Mouse (Mus musculus): ENCODE data around the gene Llcfc1.

Gene Llcfc1

GRCm38 (mm10) chr6:41684131-41684530, at the start of gene Llcfc1:
TSS of gene Llcfc1 (plus strand) at chr6:41684431.
- DNase-seq (ENCODE audit: low read depth, low spot score): no peak

DNA sequence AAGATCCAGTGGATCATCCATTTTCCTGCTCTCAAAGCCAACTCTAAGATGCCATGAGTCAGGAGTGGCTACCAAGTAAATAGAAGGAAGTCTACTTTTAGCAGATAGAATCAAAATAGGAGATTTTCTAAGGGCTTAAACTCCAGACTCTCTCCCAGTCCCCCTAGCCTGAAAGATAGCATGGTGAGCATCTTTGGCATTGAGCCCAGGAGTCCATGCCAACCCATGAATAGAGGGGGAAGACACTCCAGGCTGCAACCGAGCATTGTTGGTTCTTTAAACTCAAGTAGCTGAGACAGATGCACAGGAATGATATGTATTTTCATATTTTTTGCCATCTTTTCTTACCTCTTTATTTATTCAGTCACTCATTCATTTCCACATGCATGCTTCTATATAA, 49.0 kb upstream of the Llcfc1 start:
- DNase-seq (ENCODE audit: low read depth, low spot score): no peak

- DNase-seq (ENCODE audit: low read depth, low spot score): no peak
Measured at GRCm38 (mm10) chr6:41636178-41636577, 48.1 kb upstream of the Llcfc1 start, which contains the start of gene Trpv6. TSS of gene Trpv6 (minus strand) at chr6:41636405.

- DNase-seq (ENCODE audit: low read depth, low spot score): no peak
Measured at GRCm38 (mm10) chr6:41637393-41637792, 46.8 kb upstream of the Llcfc1 start.

- no peak for DNase-seq (ENCODE audit: low read depth, low spot score)
Measured at GRCm38 (mm10) chr6:41637927-41638506, 46.2 kb upstream of the Llcfc1 start.

- DNase-seq (ENCODE audit: low read depth, low spot score): no peak
Measured at GRCm38 (mm10) chr6:41640449-41640848, 43.8 kb upstream of the Llcfc1 start.

- no peak for DNase-seq (ENCODE audit: low read depth, low spot score)
Measured at GRCm38 (mm10) chr6:41641173-41641866, 42.9 kb upstream of the Llcfc1 start.

DNA sequence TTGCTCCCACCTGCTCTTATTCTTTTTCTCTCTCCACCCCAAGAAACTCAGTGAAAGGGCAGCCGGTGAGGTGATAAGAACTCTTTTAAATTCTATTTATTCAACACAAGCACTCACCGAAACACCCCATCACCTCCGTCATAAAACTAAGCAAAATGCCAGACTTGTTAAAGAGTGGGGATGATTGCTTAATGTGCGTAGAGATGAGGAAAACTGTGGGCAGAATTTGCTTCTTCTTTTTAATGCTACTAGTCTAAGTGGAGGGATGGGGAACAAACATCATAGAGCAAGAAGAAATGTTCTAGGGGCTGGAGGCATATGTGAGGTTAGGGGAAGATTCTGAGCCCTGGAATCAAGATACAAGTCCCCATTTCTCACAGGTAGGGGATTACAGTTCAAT, 41.5 kb upstream of the Llcfc1 start:
- no peak for DNase-seq (ENCODE audit: low read depth, low spot score)

DNA sequence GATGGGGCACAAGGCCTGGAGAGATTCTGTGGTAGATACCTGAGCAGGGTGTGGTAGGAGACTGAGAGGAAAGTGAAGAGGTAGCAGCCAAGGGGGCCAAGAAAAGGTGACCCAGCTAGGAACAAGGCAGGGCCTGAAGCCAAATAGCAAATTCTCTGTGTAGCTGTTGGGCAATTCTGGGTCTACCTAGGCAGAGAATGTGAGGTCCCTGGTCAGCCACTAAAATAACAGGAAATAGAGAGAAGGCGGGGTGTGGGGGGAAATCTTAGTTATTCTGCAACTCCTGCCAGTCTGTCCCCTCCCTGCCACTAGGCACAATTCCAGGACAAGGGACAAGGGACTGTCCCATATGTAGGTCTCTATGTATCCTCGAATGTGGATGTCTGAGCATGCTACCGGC, 41.0 kb upstream of the Llcfc1 start:
- no peak for DNase-seq (ENCODE audit: low read depth, low spot score)

DNA sequence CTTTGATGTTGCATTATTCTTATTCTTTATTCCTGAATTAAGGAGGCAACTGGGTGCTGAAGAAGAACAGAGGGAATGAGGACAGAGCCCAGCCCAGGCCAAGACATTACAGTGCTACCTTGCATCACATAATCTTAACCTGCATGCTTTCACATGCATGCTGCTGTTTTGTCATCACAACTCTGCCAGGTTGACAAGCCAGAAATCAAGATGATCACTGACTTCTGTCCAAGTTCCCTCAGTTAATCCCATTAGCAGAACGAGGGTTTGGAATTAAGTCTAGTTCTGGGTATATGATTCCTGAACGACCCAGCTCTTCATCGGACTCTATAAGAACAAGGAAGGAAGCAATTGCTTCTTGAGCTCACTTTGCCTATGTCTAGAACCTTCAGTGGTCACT, 38.0 kb upstream of the Llcfc1 start:
- DNase-seq (ENCODE audit: low read depth, low spot score): no peak

- no peak for DNase-seq (ENCODE audit: low read depth, low spot score)
Measured at GRCm38 (mm10) chr6:41646672-41647071, 37.6 kb upstream of the Llcfc1 start.

GRCm38 (mm10) chr6:41653173-41653572, 31.1 kb upstream of the Llcfc1 start:
- no peak for DNase-seq (ENCODE audit: low read depth, low spot score)

GRCm38 (mm10) chr6:41654648-41655047, 29.6 kb upstream of the Llcfc1 start:
- DNase-seq (ENCODE audit: low read depth, low spot score): no peak

DNA sequence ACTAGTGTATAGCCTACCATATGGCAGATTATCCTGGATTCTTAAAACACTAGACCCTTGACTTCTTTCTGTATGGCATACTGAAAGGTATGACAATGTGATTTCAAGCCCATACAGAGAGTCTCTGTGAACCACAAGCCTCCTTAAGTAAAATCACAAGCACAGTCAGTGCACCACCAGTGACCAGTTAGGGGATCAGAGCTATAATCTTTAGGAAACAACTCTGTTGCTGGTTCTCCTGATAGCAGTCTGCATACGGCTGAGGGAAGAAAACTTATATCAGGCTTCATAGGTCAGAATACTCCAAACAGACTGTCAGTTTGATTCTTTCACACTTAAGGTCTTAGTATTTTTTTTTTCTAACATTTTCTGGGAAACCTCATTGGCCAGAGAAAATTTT, 25.7 kb upstream of the Llcfc1 start:
- DNase-seq (ENCODE audit: low read depth, low spot score): no peak

DNA sequence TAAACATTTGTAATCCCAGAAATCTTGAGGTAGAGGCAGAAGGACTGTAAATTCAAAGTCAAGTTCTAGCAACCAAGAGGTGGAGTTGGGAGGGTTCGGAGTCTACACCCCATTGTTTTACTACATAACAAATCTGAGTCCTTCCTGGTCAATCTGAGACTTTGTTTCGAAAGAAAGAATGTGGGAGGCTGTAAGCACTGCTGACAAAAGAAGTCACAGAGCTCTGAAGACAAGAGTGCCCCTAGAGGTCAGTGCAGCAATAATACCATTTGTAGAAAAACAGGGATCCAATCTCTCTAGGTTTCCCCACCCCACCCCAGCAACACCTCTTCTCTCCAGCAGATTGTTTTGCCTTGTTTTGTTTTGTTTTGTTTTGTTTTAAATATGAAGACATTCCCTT, 21.9 kb upstream of the Llcfc1 start:
- DNase-seq (ENCODE audit: low read depth, low spot score): no peak

- DNase-seq (ENCODE audit: low read depth, low spot score): no peak
Measured at GRCm38 (mm10) chr6:41676530-41676929, 7.7 kb upstream of the Llcfc1 start.

DNA sequence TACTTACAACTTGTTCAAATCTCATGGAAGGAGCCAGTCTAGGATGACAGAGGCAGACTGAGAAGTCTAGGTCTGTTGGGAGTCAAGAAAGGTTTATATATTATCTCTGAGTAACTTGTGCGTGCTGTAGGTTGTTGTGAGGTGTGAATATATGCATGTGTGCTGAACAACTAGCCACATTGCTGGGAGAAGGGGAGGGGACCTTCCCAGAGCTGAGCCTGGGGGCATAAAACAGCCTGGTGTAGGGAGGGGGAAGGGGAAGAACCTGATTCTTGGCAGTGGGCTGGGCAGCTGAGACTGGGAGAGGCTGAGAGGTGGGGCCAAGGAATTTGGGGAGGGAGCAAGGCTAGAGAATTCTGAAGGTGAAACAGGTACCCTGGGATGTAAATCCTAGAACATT, 3.6 kb upstream of the Llcfc1 start, which contains the start of gene Trpv5:
Gene Trpv5, minus strand, starts transcription at position 101 of the 400 bp plus-strand sequence.
- DNase-seq (ENCODE audit: low read depth, low spot score): no peak

- no peak for DNase-seq (ENCODE audit: low read depth, low spot score)
Measured at GRCm38 (mm10) chr6:41681656-41682055, 2.6 kb upstream of the Llcfc1 start.

- DNase-seq (ENCODE audit: low read depth, low spot score): no peak
Measured at GRCm38 (mm10) chr6:41684911-41685310, 680 bp downstream of the Llcfc1 start.

DNA sequence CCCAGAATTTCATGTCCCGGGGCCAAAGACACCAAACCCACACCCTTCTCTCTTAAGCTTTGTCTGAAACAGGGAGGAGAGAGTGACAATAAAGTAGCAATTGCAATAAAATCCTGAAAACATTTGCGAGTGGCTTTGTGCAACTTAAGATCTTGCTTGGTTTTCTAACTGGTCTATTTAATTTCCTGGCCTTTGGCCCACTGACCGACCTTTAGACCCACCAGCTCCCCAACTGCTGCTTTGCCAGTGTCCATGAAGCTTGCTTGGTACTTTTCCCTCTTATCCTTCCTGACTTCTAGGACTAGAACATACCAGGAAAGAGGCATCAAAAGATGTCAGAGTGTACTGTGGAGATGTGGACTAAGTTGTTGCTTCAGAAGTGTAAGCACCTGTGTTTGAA, 1.4 kb downstream of the Llcfc1 start:
- DNase-seq (ENCODE audit: low read depth, low spot score): no peak

DNA sequence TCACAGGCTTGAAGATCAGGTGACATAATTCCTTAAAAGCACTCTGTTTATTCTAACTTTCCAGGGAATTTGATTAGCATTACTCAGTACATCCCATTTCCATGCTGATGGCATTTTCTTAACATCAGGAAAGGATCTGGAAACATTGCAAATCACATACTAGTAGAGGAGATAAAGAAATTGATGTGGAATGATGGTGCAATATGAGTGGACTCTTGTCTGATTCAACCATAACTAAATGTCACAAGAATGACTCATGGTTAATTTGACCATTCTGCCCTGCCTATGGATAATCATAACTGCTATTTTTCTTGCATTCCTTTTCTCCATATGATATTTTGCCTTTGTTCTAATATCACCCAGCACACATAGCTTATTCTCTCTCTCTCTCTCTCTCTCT, 8.0 kb downstream of the Llcfc1 start:
- DNase-seq (ENCODE audit: low read depth, low spot score): no peak

DNA sequence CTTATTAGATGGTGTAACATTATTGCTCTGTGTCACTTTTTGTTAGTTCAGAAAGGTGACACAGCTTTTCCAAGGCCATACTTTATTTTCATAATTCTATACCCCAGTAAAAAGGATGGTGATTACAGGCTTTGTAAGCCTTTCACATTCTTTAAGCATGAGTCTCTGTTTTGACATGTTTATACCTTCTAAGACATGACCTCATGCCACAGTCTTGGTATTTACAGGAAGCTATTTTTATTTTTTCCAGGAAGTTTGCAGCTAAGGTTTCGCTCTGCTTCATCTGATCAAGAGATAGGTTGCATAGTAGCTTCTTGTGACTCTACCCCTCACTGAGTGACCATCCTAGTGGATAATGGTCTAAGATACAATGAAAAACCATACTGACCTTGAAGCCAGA, 10.2 kb downstream of the Llcfc1 start:
- no peak for DNase-seq (ENCODE audit: low read depth, low spot score)

DNA sequence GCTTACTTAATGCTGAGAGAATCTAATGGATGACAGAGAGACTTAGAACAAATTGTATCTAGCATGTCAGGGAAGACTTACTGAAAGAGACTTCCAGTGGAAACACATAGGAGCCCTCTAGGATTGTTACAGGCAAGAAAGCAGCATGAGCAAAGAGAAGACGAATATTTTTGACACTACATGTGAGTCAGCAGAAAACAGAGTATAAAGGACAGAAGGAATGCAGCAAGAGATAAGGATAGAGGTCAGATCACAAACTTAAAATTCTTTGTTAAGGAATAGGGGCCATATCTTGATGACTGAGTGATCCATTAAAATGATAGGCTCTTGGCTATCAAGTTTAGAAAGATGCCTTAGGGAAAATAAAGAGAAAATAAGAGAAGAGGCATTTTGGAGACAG, 17.0 kb downstream of the Llcfc1 start:
- DNase-seq (ENCODE audit: low read depth, low spot score): no peak

DNA sequence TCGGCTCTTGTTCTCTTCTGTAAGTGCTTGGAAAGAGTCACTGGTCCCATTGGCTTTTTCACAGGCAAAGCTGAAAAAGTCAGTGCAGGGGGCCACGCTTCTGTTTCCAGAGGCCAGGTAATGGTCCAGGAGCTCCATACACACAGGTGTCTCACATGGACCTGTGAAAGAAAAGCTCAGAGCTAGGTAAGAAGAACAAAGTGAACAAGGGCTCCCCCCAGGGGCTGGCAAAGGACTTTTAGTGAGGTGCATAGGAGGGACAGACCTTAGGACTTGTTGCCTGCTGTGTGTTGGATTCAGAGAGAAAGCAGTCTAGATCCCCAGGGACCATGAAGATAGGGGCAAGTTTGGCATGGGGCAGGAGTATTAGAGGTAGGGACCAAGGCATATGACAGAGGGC, 18.7 kb downstream of the Llcfc1 start:
- DNase-seq (ENCODE audit: low read depth, low spot score): no peak

All from retina, adult 2 months (tissue).